In genomic region chr8:86273811-86274210, GRCm38 (mm10) we compare ENCODE assay signal across 9 mouse cellular contexts.
DNase-seq lines count a peak whose midpoint lies in the region; ATAC-seq and TF ChIP-seq lines count a peak whose summit lies in the region.
"Had no signal": no experiment of that assay in that cellular context is flagged by ENCODE, and none has a peak within 500 bp of the region (broad histone marks: within the 10 kb centered on the region; RNA-seq: fewer than 3 reads in every experiment).

No protein-coding gene starts in this region.

- peaks cover 9% of the 10 kb centered on the region for H3K4me1 ChIP-seq in embryonic facial prominence, embryonic 13.5 days
- H3K4me1 ChIP-seq in midbrain, embryonic 10.5 days = peaks cover 13% of the 10 kb centered on the region

- no peak for TF ChIP-seq CTCF in gastrocnemius, adult 2 months (IDR thresholded peaks at IDR 0.05)

- DNase-seq in ZHBTc4 (ENCODE audit: low read depth, low spot score) = peak; percentile 13
- peak; percentile 49 for DNase-seq in hindlimb bud, embryonic 11.5 days (ENCODE audit: extremely low spot score, low read depth, low spot score)
- DNase-seq in midbrain, embryonic 10.5 days (ENCODE audit: low spot score) = peak; percentile 30
- DNase-seq in adrenal gland, postnatal 25 days = no peak
- DNase-seq in gastrocnemius, adult 2 months = no peak
- no peak for DNase-seq in adrenal gland, postnatal 4 days (ENCODE audit: low spot score in 2 of 2)

- H3K9ac ChIP-seq in embryonic facial prominence, embryonic 13.5 days = no peak overlapping the region
- H3K9ac ChIP-seq: liver, embryonic 14.5 days had no signal

- 28% methylated on average over 3 of the region's 3 CpGs for WGBS in embryonic facial prominence, embryonic 13.5 days
- 46% methylated on average over 3 of the region's 3 CpGs for WGBS in midbrain, embryonic 10.5 days

- H3K36me3 ChIP-seq in embryonic facial prominence, embryonic 13.5 days = no peaks in the 10 kb centered on the region
- H3K36me3 ChIP-seq in midbrain, embryonic 10.5 days = no peaks in the 10 kb centered on the region

- ATAC-seq in embryonic facial prominence, embryonic 13.5 days (ENCODE audit: insufficient number of reproducible peaks, insufficient read depth, low FRiP score, low TSS enrichment, low read depth) = peak; percentile 69; the same call in 1 of the 2 replicates
- ATAC-seq in erythroblast, adult 5-6 weeks (replicated peaks; ENCODE audit: low FRiP score, poor library complexity, severe bottlenecking) = no peak

- no peak overlapping the region for H3K4me3 ChIP-seq in embryonic facial prominence, embryonic 13.5 days
- H3K4me3 ChIP-seq in midbrain, embryonic 10.5 days = no peak overlapping the region
- no peak overlapping the region for H3K4me3 ChIP-seq in gastrocnemius, adult 2 months

- no peak overlapping the region for H3K4me2 ChIP-seq in embryonic facial prominence, embryonic 13.5 days

- no peaks in the 10 kb centered on the region for H3K27me3 ChIP-seq in embryonic facial prominence, embryonic 13.5 days
- H3K27me3 ChIP-seq in midbrain, embryonic 10.5 days (ENCODE audit: low read depth, poor library complexity, severe bottlenecking) = no peaks in the 10 kb centered on the region

- H3K9me3 ChIP-seq in embryonic facial prominence, embryonic 13.5 days = no peaks in the 10 kb centered on the region
- no peaks in the 10 kb centered on the region for H3K9me3 ChIP-seq in midbrain, embryonic 10.5 days (replicated peaks)

- intact Hi-C loops in gastrocnemius, adult 2 months (cut with DNase I) = no loop called here

- no peak overlapping the region for H3K27ac ChIP-seq in embryonic facial prominence, embryonic 13.5 days
- H3K27ac ChIP-seq in midbrain, embryonic 10.5 days (replicated peaks) = peak overlapping the region; percentile 28; the same call in 1 of the 2 replicates
- no peak overlapping the region for H3K27ac ChIP-seq in gastrocnemius, adult 2 months
- H3K27ac ChIP-seq: liver, embryonic 14.5 days had no signal

Comparison
In these comparisons a context has a peak if more than half of its experiments do, and no peak if none do; other contexts are left out.
1. DNase-seq: peak in ZHBTc4 (single experiment), hindlimb bud, embryonic 11.5 days (single experiment) and midbrain, embryonic 10.5 days (single experiment); none in adrenal gland, postnatal 25 days (single experiment), gastrocnemius, adult 2 months (single experiment) and adrenal gland, postnatal 4 days (0 of 2).